Mouse (Mus musculus) olfactory bulb, adult 2 months (tissue): ENCODE results near the gene Pcca.

ENCODE experiments used
- CTCF ChIP-seq: fragments of 200-500 bp; IDR thresholded peaks from 2 replicates; pipeline ENCODE4 v1.5.1; 2012; ENCODE audit warnings: low read depth, mild to moderate bottlenecking, low read length, moderate library complexity; ENCODE audit not compliant: insufficient read depth
- POLR2A ChIP-seq: fragments of 200-500 bp; IDR thresholded peaks from 2 replicates; pipeline ENCODE4 v1.6.1; 2012; ENCODE audit warnings: mild to moderate bottlenecking, low read depth, low read length, moderate library complexity; ENCODE audit not compliant: insufficient read depth

GRCm38 (mm10) chr14:122913657-122914056 lies 379.5 kb downstream of the Pcca start, which contains the start of gene Ggact:
- TF ChIP-seq CTCF (no peak), POLR2A (no peak)
